Mouse (Mus musculus): ENCODE data around the gene Stard13. TPM values are rescaled to one million over a fixed set of nuclear protein-coding genes. Genes with fewer than 3 reads are reported as not detected.
A peak's percentile ranks its signal among the peaks of the same experiment; 100 is the strongest.

Gene Stard13
- polyA plus RNA-seq, 1 experiment from 2014 or later, result 3.4 TPM

GRCm38 (mm10) chr5:151103284-151103683 lies 130.4 kb downstream of the Stard13 start:
- DNase-seq (ENCODE audit: low spot score), result no peak
- Histone ChIP-seq H3K27ac (no peak overlapping the region), H3K4me1 (peaks cover 10% of the 10 kb centered on the region; the same call in 1 of the 2 replicates), H3K27me3 (ENCODE audit: low read depth, poor library complexity, severe bottlenecking) (no peaks in the 10 kb centered on the region), H3K36me3 (no peaks in the 10 kb centered on the region), H3K4me3 (no peak overlapping the region), H3K9me3 (replicated peaks) (no peaks in the 10 kb centered on the region)
- WGBS, result 70% methylated on average over 4 of the region's 4 CpGs

DNA sequence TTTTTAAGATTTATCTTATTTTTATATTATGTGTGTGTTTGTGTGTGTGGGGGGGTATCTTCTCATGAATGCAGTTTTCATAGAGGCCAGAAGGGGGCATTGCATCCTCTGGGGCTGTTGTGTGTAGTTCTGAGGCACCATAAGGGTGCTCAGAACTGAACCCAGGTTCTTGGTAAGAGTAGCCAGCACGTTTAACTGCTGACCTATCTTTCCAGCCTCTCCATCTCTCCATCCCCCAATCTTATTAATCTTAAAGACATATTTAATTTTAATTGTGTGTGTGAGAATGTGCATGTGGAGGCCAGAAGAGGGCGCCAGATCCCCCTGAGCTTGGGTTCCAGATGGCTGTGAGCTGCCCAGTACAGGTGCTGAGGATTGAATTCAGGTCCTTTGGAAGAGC lies 131.4 kb downstream of the Stard13 start:
- 50% methylated on average over 2 of the region's 2 CpGs for WGBS
- Histone ChIP-seq H3K36me3 (no peaks in the 10 kb centered on the region), H3K27me3 (ENCODE audit: low read depth, poor library complexity, severe bottlenecking) (no peaks in the 10 kb centered on the region), H3K4me1 (peaks cover 9% of the 10 kb centered on the region; the same call in 1 of the 2 replicates), H3K9me3 (replicated peaks) (no peaks in the 10 kb centered on the region), H3K27ac (no peak overlapping the region), H3K4me3 (no peak overlapping the region)
- no peak for DNase-seq (ENCODE audit: low spot score)

GRCm38 (mm10) chr5:151096012-151096411 lies 137.6 kb downstream of the Stard13 start:
- Histone ChIP-seq H3K4me1 (peaks cover 7% of the 10 kb centered on the region; the same call in 1 of the 2 replicates), H3K27ac (no peak overlapping the region), H3K36me3 (no peaks in the 10 kb centered on the region), H3K4me3 (no peak overlapping the region), H3K27me3 (ENCODE audit: low read depth, poor library complexity, severe bottlenecking) (no peaks in the 10 kb centered on the region), H3K9me3 (replicated peaks) (no peaks in the 10 kb centered on the region)
- WGBS, result 90% methylated on average over 6 of the region's 6 CpGs
- no peak for DNase-seq (ENCODE audit: low spot score)

GRCm38 (mm10) chr5:151092886-151093665 lies 140.6 kb downstream of the Stard13 start:
- DNase-seq (ENCODE audit: low spot score), result no peak
- H3K4me3 ChIP-seq, result no peak overlapping the region
- H3K4me1 ChIP-seq, result peaks cover 9% of the 10 kb centered on the region
- H3K9me3 ChIP-seq (replicated peaks), result no peaks in the 10 kb centered on the region
- H3K27me3 ChIP-seq (ENCODE audit: low read depth, poor library complexity, severe bottlenecking), result no peaks in the 10 kb centered on the region
- H3K36me3 ChIP-seq, result no peaks in the 10 kb centered on the region
- H3K27ac ChIP-seq, result no peak overlapping the region
- 82% methylated on average over 3 of the region's 3 CpGs for WGBS

DNA sequence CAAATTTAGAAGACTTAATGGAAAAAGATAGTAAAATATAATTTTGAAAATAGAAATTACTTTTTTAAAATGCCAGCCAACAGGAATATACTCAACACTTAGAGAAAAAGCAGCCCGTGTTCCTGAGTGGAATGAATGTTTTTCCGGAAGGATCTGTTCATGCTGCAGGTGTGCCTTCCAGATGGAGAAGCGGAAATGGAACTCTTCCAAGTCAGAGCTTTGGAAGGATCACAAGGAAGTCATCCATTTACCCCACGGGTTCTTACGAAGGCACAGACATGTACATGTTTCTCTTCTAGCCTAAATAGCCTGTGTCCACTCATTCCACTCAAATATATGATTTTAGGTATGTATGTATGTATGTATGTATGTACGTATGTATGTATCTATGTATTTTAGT lies 142.6 kb downstream of the Stard13 start:
- DNase-seq (ENCODE audit: low spot score), result no peak
- no peak overlapping the region for H3K27ac ChIP-seq
- H3K27me3 ChIP-seq (ENCODE audit: low read depth, poor library complexity, severe bottlenecking), result no peaks in the 10 kb centered on the region
- no peaks in the 10 kb centered on the region for H3K9me3 ChIP-seq (replicated peaks)
- H3K4me1 ChIP-seq, result peaks cover 23% of the 10 kb centered on the region
- 96% methylated on average over 6 of the region's 6 CpGs for WGBS
- H3K36me3 ChIP-seq, result no peaks in the 10 kb centered on the region
- no peak overlapping the region for H3K4me3 ChIP-seq

- Histone ChIP-seq H3K4me1 (peaks cover 23% of the 10 kb centered on the region), H3K27ac (no peak overlapping the region), H3K27me3 (ENCODE audit: low read depth, poor library complexity, severe bottlenecking) (no peaks in the 10 kb centered on the region), H3K36me3 (no peaks in the 10 kb centered on the region), H3K9me3 (replicated peaks) (no peaks in the 10 kb centered on the region), H3K4me3 (no peak overlapping the region)
- WGBS, result 59% methylated on average over 6 of the region's 6 CpGs
- DNase-seq (ENCODE audit: low spot score), result no peak
Measured at GRCm38 (mm10) chr5:151089201-151089600, 144.4 kb downstream of the Stard13 start.

GRCm38 (mm10) chr5:151086425-151087202 lies 147.0 kb downstream of the Stard13 start:
- Histone ChIP-seq H3K4me3 (no peak overlapping the region), H3K9me3 (replicated peaks) (no peaks in the 10 kb centered on the region), H3K36me3 (no peaks in the 10 kb centered on the region), H3K27me3 (ENCODE audit: low read depth, poor library complexity, severe bottlenecking) (no peaks in the 10 kb centered on the region), H3K4me1 (peaks cover 23% of the 10 kb centered on the region), H3K27ac (0 out of 2 replicates have a peak overlapping the region, but pooled peaks have one; percentile 19)
- DNase-seq (ENCODE audit: low spot score), result no peak
- 62% methylated on average over 9 of the region's 9 CpGs for WGBS

GRCm38 (mm10) chr5:151085749-151086148 lies 147.9 kb downstream of the Stard13 start:
- DNase-seq (ENCODE audit: low spot score), result no peak
- peaks cover 23% of the 10 kb centered on the region for H3K4me1 ChIP-seq
- H3K36me3 ChIP-seq, result no peaks in the 10 kb centered on the region
- no peaks in the 10 kb centered on the region for H3K9me3 ChIP-seq (replicated peaks)
- H3K27me3 ChIP-seq (ENCODE audit: low read depth, poor library complexity, severe bottlenecking), result no peaks in the 10 kb centered on the region
- 79% methylated on average over 8 of the region's 8 CpGs for WGBS
- H3K4me3 ChIP-seq, result no peak overlapping the region
- H3K27ac ChIP-seq, result no peak overlapping the region

- Histone ChIP-seq H3K9me3 (replicated peaks) (no peaks in the 10 kb centered on the region), H3K27me3 (ENCODE audit: low read depth, poor library complexity, severe bottlenecking) (no peaks in the 10 kb centered on the region), H3K27ac (no peak overlapping the region), H3K36me3 (no peaks in the 10 kb centered on the region), H3K4me3 (no peak overlapping the region), H3K4me1 (no peaks in the 10 kb centered on the region)
- 90% methylated on average over 4 of the region's 4 CpGs for WGBS
- no peak for DNase-seq (ENCODE audit: low spot score)
Measured at GRCm38 (mm10) chr5:151080276-151080675, 153.4 kb downstream of the Stard13 start.

DNA sequence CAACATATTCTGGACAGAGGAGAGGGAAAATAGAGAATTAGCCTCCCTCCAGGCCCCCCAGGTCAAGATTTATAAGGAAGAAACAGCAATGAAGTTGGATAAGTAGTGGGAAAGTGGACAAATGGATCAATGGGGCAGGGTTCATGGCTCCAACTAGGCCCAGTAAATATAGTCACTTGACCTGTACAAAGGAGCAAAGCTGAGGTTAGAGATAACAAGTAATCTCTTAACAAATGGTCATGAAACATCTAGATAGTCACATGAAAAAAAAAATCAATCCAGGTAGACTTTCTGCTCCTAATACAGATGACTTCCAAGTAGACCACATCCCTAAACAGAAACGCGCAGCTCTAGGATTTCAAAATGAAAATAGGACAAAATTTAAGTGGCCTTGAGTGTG lies 155.7 kb downstream of the Stard13 start:
- H3K9me3 ChIP-seq (replicated peaks), result no peaks in the 10 kb centered on the region
- 95% methylated on average over 2 of the region's 2 CpGs for WGBS
- H3K4me1 ChIP-seq, result no peaks in the 10 kb centered on the region

DNA sequence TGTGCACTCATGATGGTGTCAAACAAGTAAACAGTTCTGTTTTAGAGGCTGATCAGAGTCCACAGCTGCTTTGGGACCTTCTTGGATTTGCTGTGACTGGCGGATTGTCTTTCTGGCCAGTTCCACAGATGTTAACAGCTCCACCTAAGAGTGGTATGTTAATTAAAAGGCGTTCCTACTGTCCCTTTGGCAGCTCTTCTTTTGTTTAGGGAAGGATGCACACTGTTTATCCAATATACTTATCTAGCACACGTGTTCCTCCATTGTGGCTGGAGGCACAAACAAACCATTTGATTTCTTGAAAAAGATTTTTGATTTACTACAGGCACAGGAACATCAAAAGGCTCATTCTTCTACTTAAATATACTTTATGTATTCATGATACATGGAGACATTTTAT lies 156.7 kb downstream of the Stard13 start:
- H3K4me3 ChIP-seq, result no peak overlapping the region
- WGBS, result 74% methylated on average over 3 of the region's 3 CpGs
- DNase-seq (ENCODE audit: low spot score), result no peak
- no peaks in the 10 kb centered on the region for H3K27me3 ChIP-seq (ENCODE audit: low read depth, poor library complexity, severe bottlenecking)
- H3K9me3 ChIP-seq (replicated peaks), result no peaks in the 10 kb centered on the region
- peaks cover 4% of the 10 kb centered on the region; the same call in 1 of the 2 replicates for H3K4me1 ChIP-seq
- H3K27ac ChIP-seq, result no peak overlapping the region
- H3K36me3 ChIP-seq, result no peaks in the 10 kb centered on the region

More for the DNA sequence above, 155.7 kb downstream of the Stard13 start:
- H3K4me3 ChIP-seq, result no peak overlapping the region
- H3K36me3 ChIP-seq, result no peaks in the 10 kb centered on the region
- no peaks in the 10 kb centered on the region for H3K27me3 ChIP-seq (ENCODE audit: low read depth, poor library complexity, severe bottlenecking)
- DNase-seq (ENCODE audit: low spot score), result no peak
- H3K27ac ChIP-seq, result no peak overlapping the region

DNA sequence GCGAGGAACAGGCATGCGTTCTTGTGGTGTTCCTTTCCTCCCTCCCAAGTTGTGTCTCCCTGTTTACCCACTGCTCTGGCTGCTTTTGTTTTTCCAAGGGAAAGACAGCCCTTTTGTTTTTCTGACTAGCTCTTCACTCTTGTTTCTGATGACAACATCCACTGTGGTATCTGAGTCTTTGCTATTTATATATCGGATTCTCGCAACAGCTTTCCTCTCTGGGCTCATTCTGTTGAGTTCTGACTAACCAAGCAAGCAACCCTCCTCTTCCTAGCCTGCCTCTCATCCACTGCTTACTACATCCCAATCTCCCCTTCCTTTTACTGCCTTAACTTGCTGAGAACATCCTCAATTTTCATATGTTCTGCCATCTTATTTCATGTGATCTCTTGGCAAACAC lies 159.4 kb downstream of the Stard13 start:
- DNase-seq (ENCODE audit: low spot score), result no peak
- no peak overlapping the region for H3K4me3 ChIP-seq
- WGBS, result 90% methylated on average over 4 of the region's 4 CpGs
- no peaks in the 10 kb centered on the region for H3K9me3 ChIP-seq (replicated peaks)
- no peaks in the 10 kb centered on the region for H3K36me3 ChIP-seq
- no peak overlapping the region for H3K27ac ChIP-seq
- H3K4me1 ChIP-seq, result peaks cover 28% of the 10 kb centered on the region
- no peaks in the 10 kb centered on the region for H3K27me3 ChIP-seq (ENCODE audit: low read depth, poor library complexity, severe bottlenecking)

DNA sequence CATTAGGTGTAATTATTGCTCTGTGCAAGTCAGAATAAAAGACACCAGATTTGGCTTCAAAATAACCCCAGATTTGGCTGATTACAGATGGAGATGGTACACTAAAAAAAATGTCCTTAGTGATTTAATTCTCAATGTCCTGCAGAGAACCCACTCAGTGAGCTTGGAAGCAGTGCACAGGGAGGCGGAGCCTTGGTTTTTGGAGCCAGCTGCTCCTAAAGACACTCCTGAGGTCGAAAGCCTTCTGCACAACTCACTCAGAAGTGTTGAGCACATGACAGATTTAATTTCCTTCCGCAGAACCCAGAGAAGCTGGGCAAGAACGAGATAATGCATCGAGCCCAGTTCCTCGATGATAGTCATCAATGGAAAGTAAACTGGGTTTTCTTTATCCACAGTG lies 162.2 kb downstream of the Stard13 start:
- Histone ChIP-seq H3K4me1 (peaks cover 28% of the 10 kb centered on the region), H3K27ac (peak overlapping the region; percentile 73; the same call in 1 of the 2 replicates), H3K36me3 (no peaks in the 10 kb centered on the region), H3K9me3 (replicated peaks) (no peaks in the 10 kb centered on the region), H3K27me3 (ENCODE audit: low read depth, poor library complexity, severe bottlenecking) (no peaks in the 10 kb centered on the region), H3K4me3 (no peak overlapping the region)
- WGBS, result 63% methylated on average over 6 of the region's 6 CpGs
- no peak for DNase-seq (ENCODE audit: low spot score)
